Mouse (Mus musculus) monocyte, adult 59 days (primary cell): ENCODE measurements around the gene Nme8. TPM values are rescaled to one million over a fixed set of nuclear protein-coding genes. Genes with fewer than 3 reads are reported as not detected.

Source experiments
- total RNA-seq, 2 experiments: library from RNA; stranded (reverse); gene quantifications; one replicate each; pipeline ENCODE4 v1.2.4; 2023

Gene Nme8
- total RNA-seq: not detected

DNA sequence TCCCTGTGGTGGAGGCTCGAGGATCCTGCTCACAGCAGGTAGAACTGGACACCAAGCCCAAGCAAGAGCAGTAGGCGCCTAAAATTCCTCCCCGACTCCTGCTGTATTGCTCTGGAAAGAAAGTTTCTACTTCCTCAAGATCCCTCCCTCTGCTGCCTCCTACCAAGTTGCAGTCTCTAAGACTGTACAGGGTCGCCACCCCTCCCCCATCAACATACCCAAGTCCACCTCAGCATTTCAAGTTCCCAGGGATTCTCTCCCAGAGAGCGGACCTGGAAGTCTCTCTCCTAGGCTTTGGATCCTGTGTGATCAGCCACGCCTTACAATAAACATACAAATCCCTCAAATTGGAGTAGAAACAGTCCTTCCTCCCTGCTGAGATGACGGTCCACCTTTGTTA, at the start of gene Nme8:
Gene Nme8 (minus strand): TSS at position 5 of the 400 bp plus-strand sequence.

DNA sequence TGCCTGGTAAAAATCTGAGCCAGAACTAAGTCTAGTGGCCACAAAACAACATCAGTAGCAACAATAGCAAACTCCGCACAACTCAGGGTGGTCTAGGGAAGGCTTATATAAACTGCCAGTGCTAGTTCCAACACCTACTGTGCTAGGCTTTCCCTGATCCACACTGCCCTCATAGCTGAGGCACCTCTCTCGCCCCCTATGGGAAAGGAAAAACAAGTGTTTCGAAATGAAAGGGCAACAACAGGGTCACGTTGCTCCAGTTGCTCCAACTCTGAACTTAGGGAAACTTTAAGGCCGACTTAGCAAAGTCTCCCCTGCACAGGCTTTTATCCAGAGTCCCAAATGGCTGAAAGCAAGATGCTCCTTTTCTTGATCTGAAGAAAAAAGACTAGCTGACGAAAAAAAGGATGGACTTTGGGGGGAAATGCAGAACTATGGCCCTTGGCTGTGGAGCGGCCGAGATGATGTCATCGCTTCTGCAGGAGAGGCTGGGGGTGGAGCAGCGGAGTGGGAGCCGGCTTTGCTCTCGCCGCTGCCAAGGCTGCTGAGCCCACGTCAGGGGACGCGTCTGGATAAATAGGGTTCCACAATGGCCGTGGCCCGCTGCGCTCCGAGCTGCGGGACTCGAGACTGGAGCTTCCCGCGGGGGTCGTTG, 74.9 kb downstream of the Nme8 start, which contains the start of gene Sfrp4:
Gene Sfrp4 (plus strand): TSS at position 532 of the 655 bp plus-strand sequence.

GRCm38 (mm10) chr13:19619216-19619927, 78.2 kb downstream of the Nme8 start, which contains the start of gene Epdr1:
Gene Epdr1, minus strand, starts transcription at chr13:19619927.

Other genes starting within 250 kb of the Nme8 start
- gene Epdr1, start 77.9 kb downstream of the Nme8 start, total RNA-seq: not detected
- not detected for gene Sfrp4, start 74.7 kb downstream of the Nme8 start, total RNA-seq
- 100 to 1,000 TPM; 170 to 211 TPM for gene Gpr141, start 126.5 kb upstream of the Nme8 start, total RNA-seq